Mouse (Mus musculus) G1E (cell line): ENCODE data around the gene Mrps18b.

Experiments
- CTCF ChIP-seq: IDR thresholded peaks from 2 replicates; pipeline ENCODE4 v1.5.1; 2012; ENCODE audit warnings: low read depth, low read length, inconsistent platforms, mixed read lengths
- GATA1 ChIP-seq: IDR thresholded peaks from 2 replicates; pipeline ENCODE4 v1.6.1; 2012; ENCODE audit warnings: borderline replicate concordance, low read length, inconsistent platforms, mixed read lengths
- POLR2AphosphoS5 ChIP-seq: IDR thresholded peaks from 2 replicates; pipeline ENCODE4 v1.6.1; 2012; ENCODE audit warnings: low read depth, low read length, inconsistent platforms; ENCODE audit not compliant: insufficient replicate concordance
- TAL1 ChIP-seq: conservative IDR thresholded peaks from 2 replicates; pipeline ENCODE4 v1.6.1; 2012; ENCODE audit warnings: low read depth, low read length, inconsistent platforms, mixed read lengths

GRCm38 (mm10) chr17:35860831-35861197 is 55.4 kb downstream of the Mrps18b start:
- no peak for TF ChIP-seq CTCF
- no peak for TF ChIP-seq GATA1
- TF ChIP-seq POLR2AphosphoS5: no peak
- no peak for TF ChIP-seq TAL1
